Mouse (Mus musculus) right cerebral cortex, postnatal 36 days (tissue): ENCODE data around the gene Rab3a.

ENCODE experiments used
- DNase-seq, 2 experiments: peaks; one replicate each; pipeline ENCODE4 v3.0.0; 2022; ENCODE audit warnings: low spot score in 2 of 2, mixed read lengths in 1 of 2

Rab3a gene

DNA sequence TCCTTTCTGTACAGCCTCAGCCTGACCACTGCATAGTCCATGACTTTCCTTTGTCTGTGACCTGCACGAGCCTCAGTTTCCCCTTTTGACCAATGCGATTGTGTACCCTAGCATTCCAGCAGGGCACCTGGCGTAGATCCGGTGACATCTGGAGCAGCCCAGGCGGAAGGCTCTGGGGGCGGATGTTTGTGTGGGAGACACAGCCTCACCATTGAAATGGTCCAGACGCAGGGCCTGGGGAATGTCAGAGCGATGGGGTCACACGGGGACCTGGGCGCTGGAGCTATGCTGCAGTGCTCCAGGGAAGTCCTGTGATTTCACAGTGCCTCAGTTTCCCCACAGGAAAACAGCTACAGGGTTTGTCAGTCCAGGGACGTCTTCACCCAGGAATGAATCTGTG, 12.3 kb upstream of the Rab3a start:
- DNase-seq: no peak

DNA sequence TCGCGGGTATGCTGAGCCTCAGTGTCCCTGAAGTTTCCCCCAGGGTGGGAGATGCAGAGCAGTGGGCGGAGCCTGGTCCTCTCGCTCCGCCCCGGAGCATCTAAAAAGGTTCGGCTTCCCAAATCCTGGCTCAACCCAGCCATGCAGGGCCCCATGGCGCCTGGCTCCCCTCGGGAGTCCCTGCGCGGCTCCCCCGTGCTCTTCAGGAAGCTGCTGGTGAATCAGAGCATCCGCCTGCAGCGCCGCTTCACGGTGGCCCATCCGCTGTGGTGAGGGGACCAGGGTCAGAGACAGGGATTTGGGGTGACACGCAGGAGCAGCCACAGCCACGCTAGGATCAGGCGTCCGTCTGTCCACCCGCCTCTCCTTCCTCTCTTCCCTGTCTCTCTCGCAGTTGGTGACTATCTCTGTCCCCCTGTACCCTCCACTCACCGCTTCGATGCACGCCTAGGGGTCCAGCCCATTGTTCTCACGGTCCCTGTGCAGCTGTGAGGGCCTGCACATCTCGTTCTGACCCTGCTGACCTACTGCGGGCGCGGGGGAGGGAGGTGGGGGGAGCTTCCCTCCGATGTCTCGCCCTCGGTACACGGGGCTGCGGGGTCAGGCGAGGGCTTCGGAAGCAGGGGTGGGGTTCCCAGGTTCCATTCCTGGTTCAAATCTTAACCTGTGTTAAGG, 11.4 kb upstream of the Rab3a start:
- DNase-seq: no peak

DNA sequence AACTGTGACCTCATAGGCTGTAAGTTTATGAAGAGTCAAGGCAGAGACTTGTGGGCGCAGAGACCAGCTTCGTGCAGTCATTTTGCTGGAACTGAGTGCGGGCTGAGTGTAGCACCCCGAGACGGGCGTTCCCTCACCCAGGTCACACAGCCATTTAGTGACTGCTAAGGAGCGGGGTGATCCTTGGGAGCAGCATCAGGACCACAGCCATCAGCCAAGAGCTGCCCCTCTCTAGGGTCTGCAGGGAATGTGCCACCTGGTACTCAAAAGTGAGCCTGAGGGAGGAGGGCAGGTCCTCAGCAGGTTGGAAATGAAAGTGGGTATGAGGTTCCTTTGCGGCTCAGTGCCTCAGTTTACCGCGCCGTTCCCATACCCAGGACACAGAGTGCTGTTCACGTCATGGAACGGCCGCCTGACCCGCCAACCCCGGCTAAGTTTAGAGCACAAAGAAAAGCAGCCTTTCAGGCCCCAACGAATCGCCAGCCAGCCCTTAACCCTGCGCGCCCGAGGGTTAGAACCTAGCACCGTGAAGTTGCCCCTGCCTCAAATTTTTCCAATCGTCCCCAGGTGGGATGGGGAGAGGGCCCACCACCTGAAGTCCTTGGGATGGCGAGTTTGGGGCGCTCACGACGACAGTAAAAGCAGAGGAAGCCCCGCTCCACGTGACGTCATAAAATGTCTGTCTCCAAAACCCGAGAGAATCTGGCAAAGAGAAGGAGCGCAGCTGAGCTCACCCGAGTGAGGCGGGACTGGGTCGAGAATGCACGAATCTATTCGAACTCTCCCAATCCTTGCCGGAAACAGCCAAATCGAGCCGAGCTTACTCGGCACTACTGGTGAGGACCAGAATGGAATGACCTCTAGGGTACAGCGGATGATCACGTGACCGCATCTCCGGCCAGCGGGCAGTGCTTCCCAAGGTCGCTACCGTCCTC, 10.6 kb upstream of the Rab3a start:
- DNase-seq: no peak

DNA sequence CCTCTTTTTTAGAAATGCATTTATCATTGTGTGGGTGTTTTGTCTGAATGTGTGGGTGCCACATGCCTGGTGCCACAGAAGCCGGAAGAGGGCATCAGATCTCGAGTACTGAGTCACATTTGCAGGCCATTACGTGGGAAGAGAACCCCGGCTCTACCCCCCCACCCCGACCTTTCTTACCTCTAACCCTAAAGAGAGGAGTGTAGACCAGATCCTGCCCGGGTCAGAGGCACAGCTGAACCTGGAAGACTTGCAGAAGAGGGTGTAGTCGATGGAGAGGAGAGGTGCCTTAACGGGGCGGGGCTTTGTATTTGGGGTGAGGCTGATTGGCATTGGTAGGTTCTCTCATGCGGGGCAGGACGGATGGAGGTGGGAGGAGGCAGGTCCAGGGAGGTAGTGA, 9.7 kb upstream of the Rab3a start:
- no peak for DNase-seq

DNA sequence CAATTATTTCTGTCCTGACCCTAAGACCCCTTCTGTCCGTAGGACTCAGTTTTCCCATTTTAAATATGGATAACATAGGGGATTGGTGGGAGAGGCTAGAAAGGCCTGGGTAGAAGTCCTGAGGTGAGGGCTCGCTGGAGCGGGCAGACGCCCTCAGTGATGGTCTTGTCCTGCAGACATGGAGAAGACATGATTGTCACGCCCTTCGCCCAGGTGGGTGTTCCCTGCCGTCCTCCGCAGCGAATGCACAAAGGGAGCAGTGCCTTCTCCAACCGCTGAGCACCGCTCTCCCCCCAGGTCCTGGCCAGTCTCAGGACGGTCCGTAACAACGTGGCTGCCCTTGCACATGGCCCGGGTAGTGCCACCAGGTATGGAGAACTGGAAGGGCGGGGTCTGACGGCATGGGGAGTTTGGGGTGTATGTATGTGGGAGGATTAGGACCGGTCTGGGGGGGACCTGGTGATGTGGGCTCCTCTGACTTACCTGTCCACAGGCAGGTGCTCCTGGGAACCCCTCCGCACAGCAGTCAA, 8.7 kb upstream of the Rab3a start:
- DNase-seq: no peak

DNA sequence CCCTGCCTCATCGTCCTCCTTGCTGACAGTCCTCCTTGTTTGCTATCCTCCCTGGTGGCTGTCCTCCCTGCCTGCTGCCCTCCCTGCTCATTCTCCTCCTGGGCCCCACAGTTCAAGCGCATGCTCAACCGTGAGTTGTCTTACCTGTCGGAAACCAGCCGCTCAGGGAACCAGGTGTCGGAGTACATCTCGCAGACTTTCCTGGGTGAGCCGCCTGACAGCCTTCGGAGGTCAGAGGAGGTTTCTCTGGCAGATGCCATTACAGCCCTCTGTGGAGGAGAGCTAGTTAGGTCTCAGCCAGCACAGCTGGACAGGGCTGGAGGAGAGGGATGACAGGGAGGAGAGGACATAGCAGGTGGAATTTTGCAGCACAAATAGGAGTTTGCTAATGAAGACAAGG, 7.8 kb upstream of the Rab3a start:
- no peak for DNase-seq

DNA sequence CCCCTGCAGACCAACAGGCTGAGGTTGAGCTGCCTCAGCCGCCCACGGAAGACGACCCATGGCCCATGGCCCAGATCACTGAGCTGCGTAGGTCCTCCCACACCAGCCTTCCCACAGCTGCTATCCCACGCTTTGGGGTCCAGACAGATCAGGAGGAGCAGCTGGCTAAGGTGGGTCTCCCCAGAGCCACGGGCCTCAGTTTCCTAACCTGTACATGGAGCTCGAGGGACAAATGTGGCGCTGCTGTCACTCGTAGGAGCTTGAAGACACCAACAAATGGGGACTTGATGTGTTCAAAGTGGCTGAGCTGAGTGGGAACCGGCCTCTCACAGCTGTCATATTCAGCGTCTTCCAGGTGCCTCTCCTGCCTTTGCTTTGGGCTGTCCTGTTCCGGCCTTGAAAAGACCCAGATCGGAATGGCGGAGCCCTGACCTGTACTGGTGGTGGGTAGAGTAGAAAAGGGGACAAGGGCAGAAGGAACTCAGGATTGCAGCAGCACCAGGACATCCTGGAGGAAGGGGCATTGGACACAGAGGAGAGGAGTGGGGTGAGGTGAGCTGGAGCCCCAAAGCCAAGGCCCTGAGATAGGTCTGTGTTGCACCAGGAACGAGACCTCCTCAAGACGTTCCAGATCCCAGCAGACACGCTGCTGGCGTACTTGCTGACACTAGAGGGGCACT, 7.1 kb upstream of the Rab3a start:
- DNase-seq: no peak

DNA sequence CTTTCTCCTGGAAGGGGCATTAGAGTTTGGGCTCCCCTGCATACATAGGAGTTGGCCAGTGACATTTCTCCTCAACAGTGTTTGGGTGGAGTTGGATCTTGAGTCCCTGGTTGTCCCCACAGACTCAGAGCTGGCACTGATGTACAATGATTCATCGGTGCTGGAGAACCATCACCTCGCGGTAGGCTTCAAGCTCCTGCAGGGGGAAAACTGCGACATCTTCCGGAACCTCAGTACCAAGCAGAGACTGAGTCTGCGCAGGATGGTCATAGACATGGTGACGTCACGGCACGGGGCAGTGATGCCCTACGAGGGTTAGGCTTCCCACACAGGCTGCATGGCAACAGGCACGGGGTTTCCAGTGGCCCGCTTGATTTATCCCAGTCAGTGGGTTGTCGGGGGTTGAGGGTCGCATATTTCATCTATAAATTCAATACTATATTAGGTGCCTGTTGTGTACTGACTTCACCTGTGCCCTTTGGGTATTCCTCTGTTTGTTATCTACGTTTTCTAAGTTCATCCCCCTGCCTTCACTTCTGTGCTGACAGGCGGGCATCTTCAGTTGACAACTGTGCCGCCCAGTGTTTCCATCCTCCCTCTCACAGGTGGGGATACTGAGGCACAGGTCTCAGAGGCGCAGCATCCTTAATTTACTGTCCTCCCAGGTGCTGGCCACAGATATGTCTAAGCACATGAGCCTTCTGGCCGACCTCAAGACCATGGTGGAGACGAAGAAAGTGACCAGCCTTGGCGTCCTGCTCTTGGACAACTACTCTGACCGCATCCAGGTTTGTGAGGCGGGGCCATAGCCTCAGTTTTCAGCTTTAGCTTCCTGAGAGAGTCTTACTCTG, 6.0 kb upstream of the Rab3a start:
- no peak for DNase-seq

DNA sequence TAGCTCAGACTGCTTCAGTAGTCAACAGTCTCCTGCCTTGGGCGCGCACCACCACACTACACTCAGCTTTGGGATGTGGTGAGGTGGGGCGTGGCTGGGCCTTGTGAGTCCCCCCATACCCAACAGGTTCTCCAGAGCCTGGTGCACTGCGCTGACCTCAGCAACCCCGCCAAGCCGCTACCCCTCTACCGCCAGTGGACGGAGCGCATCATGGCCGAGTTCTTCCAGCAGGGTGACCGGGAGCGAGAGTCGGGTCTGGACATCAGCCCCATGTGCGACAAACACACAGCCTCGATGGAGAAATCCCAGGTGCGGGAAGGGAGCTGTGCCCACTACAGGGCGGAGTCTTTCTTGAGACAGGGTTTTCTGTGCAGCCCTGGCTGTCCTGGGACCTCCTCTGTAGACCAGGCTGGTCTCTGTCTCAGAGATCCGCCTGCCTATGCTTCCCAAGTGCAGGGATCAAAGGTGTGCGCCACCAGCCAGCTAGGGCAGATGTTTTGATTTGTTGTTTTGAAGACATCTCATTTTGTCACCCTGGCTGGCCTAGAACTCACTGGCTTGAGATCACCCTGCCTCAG, 5.3 kb upstream of the Rab3a start:
- DNase-seq: no peak

DNA sequence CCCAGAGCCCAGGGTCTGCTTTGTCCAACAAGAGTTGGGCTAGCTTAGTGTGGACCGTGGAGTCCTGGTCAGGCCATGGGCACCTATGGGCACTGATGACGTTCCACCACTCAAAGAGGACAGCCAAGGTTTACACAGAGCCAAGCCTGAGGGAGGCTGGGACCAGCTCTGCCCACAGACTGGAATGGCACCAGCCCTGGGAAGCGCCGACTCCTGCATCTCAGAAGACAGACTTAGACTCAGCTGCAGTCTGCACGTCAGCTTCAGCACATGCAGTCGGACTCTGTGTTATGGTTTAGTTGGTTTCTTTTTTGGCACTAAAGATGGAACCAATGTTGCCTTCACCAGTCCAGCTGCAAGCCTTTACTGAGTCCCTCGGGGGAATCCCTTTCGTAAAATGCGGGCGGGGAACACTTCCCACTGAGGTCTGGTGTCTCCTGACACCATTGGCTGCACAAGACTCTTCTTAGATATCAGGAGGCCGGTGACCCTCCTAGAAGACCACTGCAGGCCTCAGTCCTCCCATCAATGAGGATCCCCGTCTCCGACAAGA, 4.3 kb upstream of the Rab3a start:
- DNase-seq: peak in 1 of 2 experiments; percentile 51

DNA sequence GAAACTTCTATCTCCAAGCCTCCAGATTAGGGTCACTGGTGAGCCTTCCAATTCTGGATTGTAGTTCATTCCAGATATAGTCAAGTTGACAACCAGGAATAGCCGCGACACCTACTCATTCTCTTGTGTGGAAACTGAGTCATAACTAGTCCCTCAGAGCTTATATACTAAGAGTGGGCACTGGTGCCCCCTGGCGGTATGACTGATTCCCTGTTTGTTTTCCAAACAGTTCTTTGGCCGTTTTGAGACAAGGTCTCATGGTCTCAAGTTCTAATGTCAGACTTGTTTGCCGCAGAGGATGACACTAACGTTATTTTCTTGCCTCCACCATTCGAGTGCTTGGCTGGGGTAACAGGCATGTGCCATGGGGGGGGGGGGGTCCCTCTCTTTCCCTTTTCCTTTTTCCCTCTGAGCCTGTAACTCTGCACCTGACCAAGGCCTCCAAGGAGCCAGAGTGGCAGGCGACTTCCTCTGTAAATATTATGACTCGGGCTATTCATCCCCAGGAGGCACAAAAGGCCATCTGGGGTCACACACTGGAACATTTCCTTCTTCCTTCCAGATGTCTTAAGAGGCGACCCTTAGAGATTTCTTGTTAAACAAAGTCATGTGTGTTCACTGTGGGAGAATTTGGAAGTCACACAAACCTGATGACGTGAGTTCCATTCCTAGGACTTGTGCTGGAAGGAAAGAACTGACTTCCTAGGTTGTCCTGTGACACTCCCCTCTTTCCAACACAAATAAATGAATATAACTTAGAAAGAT, 2.3 kb upstream of the Rab3a start:
- DNase-seq: no peak

DNA sequence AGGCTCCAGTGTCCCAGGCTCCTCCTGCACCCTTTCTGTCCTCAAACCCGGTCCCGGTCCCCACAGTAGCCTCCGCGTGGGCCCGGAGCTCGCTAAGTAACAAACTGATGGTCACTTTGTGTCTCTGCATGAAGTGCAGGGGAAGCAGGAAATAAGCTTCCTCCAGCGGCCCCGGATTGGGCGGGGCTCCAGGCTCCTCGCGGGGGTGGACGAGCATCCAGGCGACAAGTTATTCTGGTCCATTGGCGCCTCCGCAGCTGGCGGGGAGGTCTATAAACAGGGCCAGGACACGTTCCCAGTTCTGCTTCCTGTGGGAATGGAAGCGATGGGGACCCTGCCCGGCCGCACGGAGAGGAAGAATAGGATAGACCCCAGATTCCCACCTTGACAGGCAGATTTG, 1.3 kb upstream of the Rab3a start:
- peak; percentile 80 to 89 for DNase-seq

DNA sequence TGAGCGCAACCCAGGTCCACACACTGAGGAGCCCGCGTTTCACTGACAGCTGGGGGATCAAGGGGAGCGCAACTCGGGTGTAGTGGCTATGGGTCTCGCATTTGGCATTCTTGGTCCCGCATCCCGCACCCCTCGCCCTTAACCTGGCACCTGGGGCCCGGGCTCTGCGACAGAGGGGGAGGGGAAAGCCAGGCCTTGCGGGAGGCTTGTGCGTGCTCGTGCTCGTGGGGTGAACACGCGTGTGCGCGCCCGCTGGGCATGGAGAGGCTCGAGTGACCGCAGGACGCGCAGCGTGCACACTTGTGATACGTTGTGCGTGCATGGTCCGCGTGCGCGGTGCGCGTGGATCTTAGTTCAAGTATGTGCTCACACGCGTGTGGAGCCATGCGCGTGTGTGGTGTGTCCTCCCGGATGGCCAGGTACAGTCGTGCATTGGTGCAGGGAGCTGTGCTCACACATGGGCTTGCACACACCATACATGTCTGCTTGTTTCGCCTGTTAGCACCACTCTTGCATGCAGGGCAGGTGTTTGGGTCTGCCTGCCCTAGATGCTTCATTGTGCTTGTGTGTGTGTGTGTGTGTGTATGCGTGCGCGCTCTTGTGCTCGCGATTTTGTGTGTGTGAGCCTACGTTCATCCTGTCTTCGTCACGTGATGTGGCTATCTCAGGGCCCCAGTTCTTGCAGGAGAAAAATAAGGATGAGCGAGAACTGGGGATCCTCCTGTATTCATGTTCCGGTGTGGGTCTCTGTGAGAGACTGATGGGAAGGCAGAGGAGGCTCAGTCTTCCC, 587 bp downstream of the Rab3a start:
- peak; percentile 73 to 75 for DNase-seq

DNA sequence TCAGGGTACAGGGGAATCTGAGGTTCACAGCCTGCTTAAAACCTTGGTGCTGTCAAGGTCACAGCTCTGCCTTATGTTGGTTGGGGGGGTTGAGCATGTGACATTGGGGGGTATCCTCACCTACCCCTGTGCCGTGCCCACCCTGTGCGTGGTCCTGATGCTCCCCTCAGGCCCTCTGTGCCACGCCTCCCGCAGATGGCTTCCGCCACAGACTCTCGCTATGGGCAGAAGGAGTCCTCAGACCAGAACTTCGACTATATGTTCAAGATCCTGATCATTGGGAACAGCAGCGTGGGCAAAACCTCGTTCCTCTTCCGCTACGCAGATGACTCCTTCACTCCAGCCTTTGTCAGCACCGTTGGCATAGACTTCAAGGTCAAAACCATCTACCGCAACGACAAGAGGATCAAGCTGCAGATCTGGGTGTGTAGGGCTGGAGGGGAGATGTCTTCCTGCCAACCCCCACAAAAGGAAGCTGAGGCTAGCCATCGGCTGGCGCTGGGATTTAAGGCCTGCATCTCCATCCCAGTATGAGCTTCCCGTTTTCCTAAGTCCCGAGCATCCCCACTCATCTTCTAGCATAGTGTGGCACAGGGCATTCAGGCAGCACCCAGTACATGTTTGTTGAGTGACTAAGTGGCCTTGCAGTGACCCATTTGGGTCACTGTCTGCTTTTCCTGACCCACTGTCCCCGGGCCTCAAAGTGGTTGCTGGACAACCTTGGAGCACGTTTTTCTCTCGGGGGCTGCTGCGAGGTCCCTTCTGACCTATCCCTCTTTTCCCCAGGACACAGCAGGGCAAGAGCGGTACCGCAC, 1.4 kb downstream of the Rab3a start:
- peak; percentile 7 for DNase-seq

DNA sequence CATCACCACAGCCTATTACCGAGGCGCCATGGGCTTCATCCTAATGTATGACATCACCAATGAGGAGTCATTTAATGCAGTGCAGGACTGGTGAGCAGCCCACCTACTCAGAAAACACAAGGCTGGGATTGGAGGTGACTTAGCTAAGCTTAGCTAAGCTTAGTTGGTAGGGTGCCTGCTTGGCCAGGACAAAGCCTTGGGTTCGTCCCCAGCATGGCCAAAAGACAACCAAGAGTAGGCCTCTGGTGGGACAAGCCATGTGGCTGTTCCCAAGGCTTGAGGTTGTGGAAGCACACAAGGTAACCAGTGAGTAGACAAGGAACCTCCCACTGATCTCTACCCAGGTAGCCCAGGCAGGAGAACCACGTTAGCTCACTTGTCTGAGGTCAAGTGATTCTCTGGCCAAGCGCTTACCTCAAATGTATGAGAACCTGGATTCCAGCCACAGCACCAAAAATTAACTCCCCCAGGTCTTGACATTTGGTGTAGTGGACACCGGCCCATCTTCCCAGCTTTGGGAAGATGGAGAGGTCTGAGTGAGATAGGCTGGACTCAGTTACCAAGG, 2.1 kb downstream of the Rab3a start:
- no peak for DNase-seq

DNA sequence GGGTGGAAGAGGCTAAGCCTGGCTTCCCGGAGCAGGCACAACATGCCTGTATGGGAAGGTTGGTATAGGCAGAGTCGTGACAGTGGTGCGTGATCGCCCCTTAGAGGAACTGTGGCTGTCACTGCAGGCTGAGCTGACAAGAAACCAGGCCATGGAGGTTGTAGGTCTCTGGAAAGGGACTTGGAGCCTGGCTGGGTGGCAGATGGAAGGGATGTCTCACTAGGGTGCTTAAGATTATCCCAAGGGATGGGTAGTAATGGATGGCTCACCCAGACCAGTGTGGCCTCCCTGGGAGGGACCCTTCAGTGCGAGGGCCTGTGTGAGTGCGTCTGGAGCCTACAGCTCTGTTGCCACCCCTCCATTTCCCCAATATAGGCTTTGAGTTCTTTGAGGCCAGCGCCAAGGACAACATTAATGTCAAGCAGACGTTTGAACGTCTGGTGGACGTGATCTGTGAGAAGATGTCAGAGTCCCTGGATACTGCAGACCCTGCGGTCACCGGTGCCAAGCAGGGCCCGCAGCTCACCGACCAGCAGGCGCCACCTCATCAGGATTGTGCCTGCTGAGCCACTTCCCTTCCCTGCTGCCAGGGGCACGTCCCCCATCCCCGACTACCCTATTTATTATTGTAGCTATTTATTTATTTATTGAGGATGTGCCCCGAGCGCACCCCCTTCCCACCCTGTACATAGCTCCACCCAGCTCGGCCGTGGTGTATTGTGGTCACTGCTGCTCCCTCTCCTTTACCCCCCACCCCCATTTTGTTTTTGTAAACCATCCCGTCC, 3.2 kb downstream of the Rab3a start:
- peak in 1 of 2 experiments; percentile 23 for DNase-seq

DNA sequence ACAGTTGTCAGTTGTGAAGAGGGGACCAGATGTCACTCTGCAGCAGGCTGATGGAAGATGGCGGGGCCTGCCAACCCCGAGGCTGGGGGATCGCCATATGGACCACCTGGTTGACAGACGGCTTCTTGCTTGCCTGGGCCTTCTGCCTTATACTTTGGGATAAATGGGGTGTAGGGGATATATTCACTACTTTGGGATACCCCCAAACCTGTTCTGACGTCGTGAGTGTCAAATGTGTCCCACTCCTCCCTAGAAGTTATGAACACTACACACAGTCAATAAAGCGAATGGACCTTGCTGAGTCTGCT, 3.8 kb downstream of the Rab3a start:
- DNase-seq: no peak
